Mouse (Mus musculus): ENCODE measurements around the gene Dysf.

DNA sequence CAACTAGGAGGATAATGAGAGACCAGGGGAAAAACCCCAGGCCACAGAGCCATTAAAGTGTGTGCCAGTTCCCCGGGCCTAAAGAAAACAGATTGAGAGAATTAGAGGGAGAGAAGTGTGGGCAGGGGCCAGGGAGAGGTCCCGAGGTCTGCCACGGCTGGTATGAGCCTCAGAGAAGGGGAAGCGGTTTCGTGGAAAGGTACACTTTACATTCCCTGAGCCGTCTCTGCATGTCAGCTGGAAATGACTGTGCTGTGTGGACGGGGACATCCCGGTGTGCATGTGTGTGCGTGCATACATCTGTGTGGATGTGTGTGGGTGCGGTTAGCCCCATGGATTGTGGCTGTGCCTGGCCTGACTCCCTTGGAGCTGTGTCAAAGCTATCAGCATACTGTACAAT is 76.4 kb downstream of the Dysf start:
- TF ChIP-seq MAX (IDR thresholded peaks at IDR 0.05; ENCODE audit: low read length) (no peak), ZC3H11A (IDR thresholded peaks at IDR 0.05; ENCODE audit: low read depth, low read length) (no peak), CTCF (conservative IDR thresholded peaks at IDR 0.05 in 1 of 2, IDR thresholded peaks at IDR 0.05 in 1 of 2; ENCODE audit: low read depth in 2 of 2, low read length in 2 of 2) (no peak), POLR2A (IDR thresholded peaks at IDR 0.05; ENCODE audit: low read depth, low read length) (no peak), CHD2 (IDR thresholded peaks at IDR 0.05; ENCODE audit: low read length) (no peak), EP300 (IDR thresholded peaks at IDR 0.05; ENCODE audit: low read length) (no peak), ELF1 (IDR thresholded peaks at IDR 0.05; ENCODE audit: low read depth, low read length) (no peak)
